Mouse (Mus musculus): ENCODE data around the gene Ilf2.
A peak's percentile ranks its signal among the peaks of the same experiment; 100 is the strongest.

Gene Ilf2

GRCm38 (mm10) chr3:90508950-90509746, 33.2 kb downstream of the Ilf2 start, which contains the start of gene Chtop:
Chtop (minus strand) TSS chr3:90509498.
- DNase-seq (ENCODE audit: low read depth): peak; percentile 100

- no peak for DNase-seq (ENCODE audit: low read depth)
Observed at GRCm38 (mm10) chr3:90509747-90510123, 33.8 kb downstream of the Ilf2 start.

DNA sequence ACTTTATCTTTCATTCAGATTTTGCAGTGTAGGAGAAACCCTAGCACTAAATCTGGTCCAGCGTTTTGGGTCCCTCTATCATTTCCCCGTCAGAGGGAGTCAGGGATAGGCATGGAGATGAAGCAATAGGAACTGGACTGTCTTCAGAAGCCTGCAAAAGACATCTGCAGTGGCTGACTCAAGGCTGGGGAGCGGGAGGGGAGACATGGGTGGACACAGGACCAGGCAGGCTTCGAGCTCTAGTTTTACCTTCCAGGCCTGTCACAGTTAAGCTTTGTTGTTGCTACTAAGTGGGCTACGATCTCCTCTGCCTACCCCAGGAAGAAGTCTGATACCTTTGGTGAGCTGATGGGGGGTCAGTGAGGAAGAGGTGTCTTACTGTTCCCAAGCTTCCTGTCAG, 36.4 kb downstream of the Ilf2 start:
- no peak for DNase-seq (ENCODE audit: low read depth)

GRCm38 (mm10) chr3:90512948-90513642, 37.2 kb downstream of the Ilf2 start:
- no peak for DNase-seq (ENCODE audit: low read depth)

- peak; percentile 47 for DNase-seq (ENCODE audit: low read depth)
Observed at GRCm38 (mm10) chr3:90513796-90514590, 38.1 kb downstream of the Ilf2 start, which contains the start of the genes S100a1 and S100a13. S100a1 (minus strand) TSS chr3:90514392. S100a13 (plus strand) TSS chr3:90514435.

DNA sequence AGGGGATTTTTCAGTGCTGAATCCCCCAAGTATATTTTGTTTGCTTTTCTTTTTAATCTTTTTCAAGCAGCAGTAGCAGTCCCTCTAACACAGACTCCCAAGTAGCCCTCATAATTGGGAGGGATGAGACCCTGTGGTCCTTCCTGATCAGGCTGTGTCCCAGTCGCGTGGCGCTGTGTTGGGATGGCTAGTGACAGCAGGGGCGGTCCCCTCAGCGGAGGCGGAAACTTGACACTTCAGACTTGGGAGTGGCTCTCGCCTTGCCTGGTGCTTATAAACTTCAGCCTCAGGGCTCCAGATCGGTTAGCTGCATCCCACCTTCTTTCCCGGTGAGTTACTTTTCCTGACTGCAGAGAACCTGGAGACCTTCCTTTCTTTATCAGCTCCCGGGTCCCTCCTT, 38.8 kb downstream of the Ilf2 start:
- DNase-seq (ENCODE audit: low read depth): peak; percentile 66

DNA sequence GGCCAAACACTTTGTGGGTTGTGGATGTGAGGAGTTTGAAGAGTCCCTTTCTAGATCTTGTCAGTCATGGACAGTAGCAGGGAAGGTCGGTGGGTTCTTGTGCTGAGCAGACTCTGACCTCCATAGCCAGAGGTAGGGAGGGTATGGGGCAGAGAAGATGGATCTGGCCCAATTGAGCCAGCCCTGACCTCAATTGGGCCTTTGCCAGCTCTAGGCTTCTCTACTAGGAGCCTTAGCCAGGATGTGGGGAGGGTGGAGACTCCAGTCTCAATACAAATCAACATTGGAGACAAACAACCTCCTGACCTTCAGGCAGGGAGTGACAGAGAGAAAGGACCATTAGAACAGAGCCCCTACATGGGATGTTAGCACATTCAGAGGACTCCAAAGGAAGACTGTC, 39.3 kb downstream of the Ilf2 start:
- no peak for DNase-seq (ENCODE audit: low read depth)

GRCm38 (mm10) chr3:90515789-90516188, 39.9 kb downstream of the Ilf2 start:
- no peak for DNase-seq (ENCODE audit: low read depth)

- no peak for DNase-seq (ENCODE audit: low read depth)
Observed at GRCm38 (mm10) chr3:90517711-90518110, 41.8 kb downstream of the Ilf2 start.

GRCm38 (mm10) chr3:90525421-90525820, 49.5 kb downstream of the Ilf2 start:
- DNase-seq (ENCODE audit: low read depth): peak; percentile 49

GRCm38 (mm10) chr3:90526076-90526475, 50.1 kb downstream of the Ilf2 start:
- no peak for DNase-seq (ENCODE audit: low read depth)

DNA sequence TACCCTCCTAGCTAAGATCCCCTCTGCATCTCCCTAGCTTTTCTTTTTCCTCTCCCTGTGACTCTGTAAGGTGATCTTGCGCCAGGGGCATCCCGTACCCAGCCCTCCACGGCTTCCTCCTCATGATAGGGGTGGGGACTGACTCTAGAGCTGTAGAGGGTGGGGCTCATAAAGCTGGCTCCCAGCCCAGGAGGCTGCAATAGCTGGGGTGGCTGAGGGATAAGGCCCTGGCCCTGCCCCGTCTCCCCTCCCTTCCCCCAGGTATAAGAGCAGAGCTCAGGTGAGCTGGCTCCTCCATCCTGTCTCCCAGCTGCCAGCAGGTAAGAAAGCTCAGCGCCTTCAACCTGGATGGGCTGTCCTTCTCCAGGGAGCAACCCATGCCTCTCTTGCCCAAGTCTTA, 50.7 kb downstream of the Ilf2 start, which contains the start of gene S100a14:
S100a14 (plus strand) TSS at position 277 of the 400 bp plus-strand sequence.
- DNase-seq (ENCODE audit: low read depth): no peak

DNA sequence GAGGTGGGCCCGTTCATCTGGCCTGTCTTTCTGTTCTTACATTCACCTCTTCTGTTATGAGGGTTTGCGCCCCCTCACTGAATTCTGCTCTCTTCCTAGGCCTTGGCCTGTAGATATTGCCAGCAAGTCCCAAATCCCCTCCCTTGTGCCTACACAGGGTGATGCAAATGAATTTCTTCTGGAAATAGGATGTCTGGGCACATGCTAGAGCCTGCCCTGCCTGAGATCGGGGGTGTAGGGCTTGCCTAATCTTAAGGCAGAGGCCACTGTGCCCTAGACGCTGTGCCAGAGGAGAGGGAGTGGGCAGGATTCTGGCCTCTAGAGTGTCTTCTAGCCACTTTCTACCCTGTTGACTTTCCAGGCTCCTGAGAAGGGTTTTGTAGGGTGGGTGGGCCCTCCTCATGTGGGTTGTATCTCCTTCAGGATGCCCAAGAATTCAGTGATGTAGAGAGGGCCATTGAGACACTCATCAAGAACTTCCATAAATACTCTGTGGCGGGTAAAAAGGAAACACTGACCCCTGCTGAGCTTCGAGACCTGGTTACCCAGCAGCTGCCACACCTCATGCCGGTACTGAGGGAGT, 51.5 kb downstream of the Ilf2 start:
- no peak for DNase-seq (ENCODE audit: low read depth)

GRCm38 (mm10) chr3:90531713-90532112, 55.8 kb downstream of the Ilf2 start:
- DNase-seq (ENCODE audit: low read depth): no peak

DNA sequence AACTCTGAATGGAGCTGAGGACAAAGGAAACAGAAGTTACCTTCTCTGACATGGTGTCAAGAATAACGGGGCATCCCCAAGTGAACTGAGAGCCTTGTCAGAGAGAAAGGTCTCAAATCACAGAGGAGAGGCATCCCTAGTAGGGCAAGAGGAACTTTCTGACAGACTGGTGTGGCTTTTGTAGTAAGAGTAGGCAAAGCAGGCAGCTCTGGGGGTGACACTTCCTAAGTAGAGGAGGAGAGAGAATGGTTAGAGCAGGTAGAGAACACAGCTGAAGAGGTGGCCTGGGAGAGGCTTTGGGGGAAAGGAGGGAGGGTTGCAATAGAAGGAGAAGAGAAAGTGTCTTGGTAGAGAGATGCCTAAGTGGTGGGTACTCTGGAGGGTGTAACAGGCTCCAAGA, 59.5 kb downstream of the Ilf2 start:
- DNase-seq (ENCODE audit: low read depth): no peak

- DNase-seq (ENCODE audit: low read depth): no peak
Observed at GRCm38 (mm10) chr3:90537141-90537904, 61.4 kb downstream of the Ilf2 start, which contains the start of gene S100a16. S100a16 (plus strand) TSS chr3:90537254.

DNA sequence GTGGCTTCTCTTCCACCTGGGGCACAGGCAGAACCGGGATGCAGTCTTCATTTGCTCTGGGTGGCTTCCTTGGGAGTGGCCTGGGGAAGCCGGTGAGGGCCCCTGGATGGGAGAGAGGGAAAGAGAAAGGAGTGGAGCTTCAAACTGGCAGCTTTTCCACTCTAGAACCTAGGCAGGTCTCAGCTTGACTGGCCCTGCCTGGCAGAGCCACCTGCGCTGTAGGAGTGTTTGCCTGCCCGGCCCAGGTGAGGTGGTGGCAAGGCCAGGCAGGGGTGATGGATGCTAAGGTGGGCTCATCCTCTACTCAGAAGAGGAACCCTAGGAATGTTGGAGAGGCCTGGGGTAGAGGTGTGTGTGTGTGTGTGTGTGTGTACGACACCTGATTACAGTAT, 62.0 kb downstream of the Ilf2 start:
- DNase-seq (ENCODE audit: low read depth): no peak

Measured in naive thymus-derived CD4-positive, alpha-beta T cell, adult 2 months (primary cell).